In genomic region chr19:32271455-32272200, GRCm38 (mm10) we compare ENCODE assay signal across 11 mouse cellular contexts.
DNase-seq lines count a peak whose midpoint lies in the region; ATAC-seq lines count a peak whose summit lies in the region.
"Had no signal": no experiment of that assay in that cellular context is flagged by ENCODE, and none has a peak within 500 bp of the region (broad histone marks: within the 10 kb centered on the region; RNA-seq: fewer than 3 reads in every experiment).

No protein-coding gene starts in this region.

- no peak for DNase-seq in heart, adult 11 months
- peak; percentile 69 for DNase-seq in CD4-positive helper T cell, adult 2 months (ENCODE audit: low read depth, low spot score)
- peak; percentile 57 for DNase-seq in ZHBTc4 (ENCODE audit: low read depth, low spot score)
- peak; percentile 35 for DNase-seq in liver, embryonic 13.5 days
- DNase-seq in hindbrain, embryonic 10.5 days (ENCODE audit: low spot score), result no peak
- no peak for DNase-seq in adrenal gland, postnatal 14 days
- no peak for DNase-seq in right cerebral cortex, postnatal 10 days (ENCODE audit: low spot score in 2 of 2)
- DNase-seq: cerebellum, adult 9-11 months had no signal

- WGBS in heart, embryonic 12.5 days, result 67% methylated on average over 11 of the region's 11 CpGs
- WGBS in liver, embryonic 13.5 days (ENCODE audit: insufficient replicate concordance), result 35% methylated on average over 11 of the region's 11 CpGs
- WGBS in hindbrain, embryonic 10.5 days, result 88% methylated on average over 11 of the region's 11 CpGs

- H3K4me2 ChIP-seq in heart, embryonic 12.5 days, result peak overlapping the region; percentile 12
- H3K4me2 ChIP-seq in liver, embryonic 13.5 days, result peak overlapping the region; percentile 72
- H3K4me2 ChIP-seq: neural tube, embryonic 15.5 days had no signal

- H3K4me3 ChIP-seq in heart, embryonic 12.5 days, result no peak overlapping the region
- H3K4me3 ChIP-seq in liver, embryonic 13.5 days (replicated peaks), result peak overlapping the region; percentile 46
- H3K4me3 ChIP-seq in hindbrain, embryonic 10.5 days, result no peak overlapping the region
- H3K4me3 ChIP-seq: neural tube, embryonic 15.5 days had no signal

- peaks cover 44% of the 10 kb centered on the region for H3K4me1 ChIP-seq in heart, embryonic 12.5 days (replicated peaks)
- peaks cover 83% of the 10 kb centered on the region for H3K4me1 ChIP-seq in liver, embryonic 13.5 days (replicated peaks)
- 0 out of 2 replicates have a peak, but pooled peaks cover 17% of the 10 kb centered on the region for H3K4me1 ChIP-seq in hindbrain, embryonic 10.5 days (replicated peaks)

- no peak overlapping the region for H3K9ac ChIP-seq in heart, embryonic 12.5 days
- peak overlapping the region; percentile 73 for H3K9ac ChIP-seq in liver, embryonic 13.5 days
- H3K9ac ChIP-seq: neural tube, embryonic 15.5 days had no signal

- no peaks in the 10 kb centered on the region for H3K9me3 ChIP-seq in heart, embryonic 12.5 days (replicated peaks)
- no peaks in the 10 kb centered on the region for H3K9me3 ChIP-seq in liver, embryonic 13.5 days (replicated peaks)
- no peaks in the 10 kb centered on the region for H3K9me3 ChIP-seq in hindbrain, embryonic 10.5 days
- H3K9me3 ChIP-seq: neural tube, embryonic 15.5 days had no signal

- H3K27me3 ChIP-seq in heart, embryonic 12.5 days (replicated peaks), result no peaks in the 10 kb centered on the region
- no peaks in the 10 kb centered on the region for H3K27me3 ChIP-seq in liver, embryonic 13.5 days
- no peaks in the 10 kb centered on the region for H3K27me3 ChIP-seq in hindbrain, embryonic 10.5 days (ENCODE audit: insufficient read depth, poor library complexity, severe bottlenecking)
- H3K27me3 ChIP-seq: neural tube, embryonic 15.5 days had no signal

- H3K27ac ChIP-seq in heart, embryonic 12.5 days (ENCODE audit: poor library complexity, severe bottlenecking), result peak overlapping the region; percentile 50
- peak overlapping the region; percentile 99 for H3K27ac ChIP-seq in liver, embryonic 13.5 days
- H3K27ac ChIP-seq in hindbrain, embryonic 10.5 days, result no peak overlapping the region
- H3K27ac ChIP-seq: neural tube, embryonic 15.5 days had no signal

- no peak for ATAC-seq in heart, embryonic 12.5 days (ENCODE audit: insufficient number of reproducible peaks, low FRiP score)
- ATAC-seq in liver, embryonic 13.5 days (ENCODE audit: low read depth), result peak; percentile 43
- ATAC-seq: intestine, postnatal 0 days had no signal

- H3K36me3 ChIP-seq in heart, embryonic 12.5 days, result no peaks in the 10 kb centered on the region
- no peaks in the 10 kb centered on the region for H3K36me3 ChIP-seq in liver, embryonic 13.5 days
- no peaks in the 10 kb centered on the region for H3K36me3 ChIP-seq in hindbrain, embryonic 10.5 days
- H3K36me3 ChIP-seq: neural tube, embryonic 15.5 days had no signal

Comparison
In these comparisons a context has a peak if more than half of its experiments do, and no peak if none do; other contexts are left out.
1. DNase-seq: peak in CD4-positive helper T cell, adult 2 months (single experiment), ZHBTc4 (single experiment) and liver, embryonic 13.5 days (single experiment); none in heart, adult 11 months (single experiment), hindbrain, embryonic 10.5 days (single experiment), adrenal gland, postnatal 14 days (single experiment) and right cerebral cortex, postnatal 10 days (0 of 2).